Mouse (Mus musculus): ENCODE results near the gene Gabbr2. TPM values are rescaled to one million over a fixed set of nuclear protein-coding genes. Genes with fewer than 3 reads are reported as not detected.

Gabbr2 gene
- polyA plus RNA-seq, 1 experiment from 2014 or later, result 13.3 TPM

GRCm38 (mm10) chr4:46869380-46869779 lies 122.3 kb downstream of the Gabbr2 start:
- 84% methylated on average over 2 of the region's 2 CpGs for WGBS

GRCm38 (mm10) chr4:46868921-46869320 lies 122.8 kb downstream of the Gabbr2 start:
- H3K9me3 ChIP-seq (ENCODE audit: control insufficient read depth, low read length), result no peaks in the 10 kb centered on the region
- no peaks in the 10 kb centered on the region for H3K36me3 ChIP-seq (ENCODE audit: control insufficient read depth, insufficient read depth, low read length)
- H3K4me2 ChIP-seq (ENCODE audit: low read length), result no peak overlapping the region
- no peaks in the 10 kb centered on the region for H3K27me3 ChIP-seq (replicated peaks; ENCODE audit: control insufficient read depth, insufficient read depth, low read length)
- H3K4me1 ChIP-seq (ENCODE audit: control insufficient read depth, insufficient read depth, low read depth, low read length), result peaks cover 6% of the 10 kb centered on the region; the same call in 1 of the 2 replicates
- H3K27ac ChIP-seq (ENCODE audit: low read depth, low read length), result no peak overlapping the region
- no peak overlapping the region for H3K4me3 ChIP-seq (ENCODE audit: low read length)
- ATAC-seq, result no peak
- no peak overlapping the region for H3K9ac ChIP-seq (ENCODE audit: low read depth, low read length)
- WGBS, result 95% methylated on average over 3 of the region's 3 CpGs

More at GRCm38 (mm10) chr4:46869380-46869779, 122.3 kb downstream of the Gabbr2 start:
- H3K4me3 ChIP-seq (ENCODE audit: low read length), result no peak overlapping the region
- no peaks in the 10 kb centered on the region for H3K36me3 ChIP-seq (ENCODE audit: control insufficient read depth, insufficient read depth, low read length)
- no peak for ATAC-seq
- no peak overlapping the region for H3K4me2 ChIP-seq (ENCODE audit: low read length)
- H3K4me1 ChIP-seq (ENCODE audit: control insufficient read depth, insufficient read depth, low read depth, low read length), result peaks cover 6% of the 10 kb centered on the region; the same call in 1 of the 2 replicates
- no peaks in the 10 kb centered on the region for H3K9me3 ChIP-seq (ENCODE audit: control insufficient read depth, low read length)
- no peak overlapping the region for H3K9ac ChIP-seq (ENCODE audit: low read depth, low read length)
- no peaks in the 10 kb centered on the region for H3K27me3 ChIP-seq (replicated peaks; ENCODE audit: control insufficient read depth, insufficient read depth, low read length)
- H3K27ac ChIP-seq (ENCODE audit: low read depth, low read length), result no peak overlapping the region

GRCm38 (mm10) chr4:46868181-46868580 lies 123.5 kb downstream of the Gabbr2 start:
- Histone ChIP-seq H3K27ac (ENCODE audit: low read depth, low read length) (no peak overlapping the region), H3K27me3 (replicated peaks; ENCODE audit: control insufficient read depth, insufficient read depth, low read length) (no peaks in the 10 kb centered on the region), H3K9me3 (ENCODE audit: control insufficient read depth, low read length) (no peaks in the 10 kb centered on the region), H3K36me3 (ENCODE audit: control insufficient read depth, insufficient read depth, low read length) (no peaks in the 10 kb centered on the region), H3K4me3 (ENCODE audit: low read length) (no peak overlapping the region), H3K9ac (ENCODE audit: low read depth, low read length) (no peak overlapping the region), H3K4me1 (ENCODE audit: control insufficient read depth, insufficient read depth, low read depth, low read length) (peaks cover 3% of the 10 kb centered on the region; the same call in 1 of the 2 replicates), H3K4me2 (ENCODE audit: low read length) (no peak overlapping the region)
- no peak for ATAC-seq
- 74% methylated on average over 5 of the region's 5 CpGs for WGBS

GRCm38 (mm10) chr4:46867779-46868178 lies 123.9 kb downstream of the Gabbr2 start:
- Histone ChIP-seq H3K4me3 (ENCODE audit: low read length) (no peak overlapping the region), H3K27ac (ENCODE audit: low read depth, low read length) (no peak overlapping the region), H3K9me3 (ENCODE audit: control insufficient read depth, low read length) (no peaks in the 10 kb centered on the region), H3K4me2 (ENCODE audit: low read length) (no peak overlapping the region), H3K9ac (ENCODE audit: low read depth, low read length) (no peak overlapping the region), H3K27me3 (replicated peaks; ENCODE audit: control insufficient read depth, insufficient read depth, low read length) (no peaks in the 10 kb centered on the region), H3K36me3 (ENCODE audit: control insufficient read depth, insufficient read depth, low read length) (no peaks in the 10 kb centered on the region), H3K4me1 (ENCODE audit: control insufficient read depth, insufficient read depth, low read depth, low read length) (peaks cover 3% of the 10 kb centered on the region; the same call in 1 of the 2 replicates)
- 84% methylated on average over 10 of the region's 10 CpGs for WGBS
- ATAC-seq, result no peak

GRCm38 (mm10) chr4:46866070-46866469 lies 125.6 kb downstream of the Gabbr2 start:
- Histone ChIP-seq H3K4me1 (ENCODE audit: control insufficient read depth, insufficient read depth, low read depth, low read length) (peaks cover 3% of the 10 kb centered on the region; the same call in 1 of the 2 replicates), H3K9ac (ENCODE audit: low read depth, low read length) (no peak overlapping the region), H3K4me3 (ENCODE audit: low read length) (no peak overlapping the region), H3K27ac (ENCODE audit: low read depth, low read length) (no peak overlapping the region), H3K27me3 (replicated peaks; ENCODE audit: control insufficient read depth, insufficient read depth, low read length) (no peaks in the 10 kb centered on the region), H3K4me2 (ENCODE audit: low read length) (no peak overlapping the region), H3K9me3 (ENCODE audit: control insufficient read depth, low read length) (no peaks in the 10 kb centered on the region), H3K36me3 (ENCODE audit: control insufficient read depth, insufficient read depth, low read length) (no peaks in the 10 kb centered on the region)
- WGBS, result 92% methylated on average over 2 of the region's 2 CpGs
- no peak for ATAC-seq

GRCm38 (mm10) chr4:46863721-46864120 lies 128.0 kb downstream of the Gabbr2 start:
- Histone ChIP-seq H3K36me3 (ENCODE audit: control insufficient read depth, insufficient read depth, low read length) (no peaks in the 10 kb centered on the region), H3K9me3 (ENCODE audit: control insufficient read depth, low read length) (no peaks in the 10 kb centered on the region), H3K4me1 (ENCODE audit: control insufficient read depth, insufficient read depth, low read depth, low read length) (peaks cover 5% of the 10 kb centered on the region), H3K4me2 (ENCODE audit: low read length) (no peak overlapping the region), H3K4me3 (ENCODE audit: low read length) (no peak overlapping the region), H3K27ac (ENCODE audit: low read depth, low read length) (no peak overlapping the region), H3K27me3 (replicated peaks; ENCODE audit: control insufficient read depth, insufficient read depth, low read length) (no peaks in the 10 kb centered on the region), H3K9ac (ENCODE audit: low read depth, low read length) (no peak overlapping the region)
- WGBS, result 58% methylated on average over 12 of the region's 12 CpGs
- no peak for ATAC-seq

GRCm38 (mm10) chr4:46862677-46863076 lies 129.0 kb downstream of the Gabbr2 start:
- H3K4me3 ChIP-seq (ENCODE audit: low read length), result no peak overlapping the region
- no peaks in the 10 kb centered on the region for H3K36me3 ChIP-seq (ENCODE audit: control insufficient read depth, insufficient read depth, low read length)
- peaks cover 9% of the 10 kb centered on the region for H3K4me1 ChIP-seq (ENCODE audit: control insufficient read depth, insufficient read depth, low read depth, low read length)
- WGBS, result 93% methylated on average over 4 of the region's 4 CpGs
- no peaks in the 10 kb centered on the region for H3K27me3 ChIP-seq (replicated peaks; ENCODE audit: control insufficient read depth, insufficient read depth, low read length)
- no peaks in the 10 kb centered on the region for H3K9me3 ChIP-seq (ENCODE audit: control insufficient read depth, low read length)
- no peak overlapping the region for H3K4me2 ChIP-seq (ENCODE audit: low read length)
- no peak for ATAC-seq
- no peak overlapping the region for H3K27ac ChIP-seq (ENCODE audit: low read depth, low read length)
- H3K9ac ChIP-seq (ENCODE audit: low read depth, low read length), result no peak overlapping the region

GRCm38 (mm10) chr4:46860586-46860985 lies 131.1 kb downstream of the Gabbr2 start:
- Histone ChIP-seq H3K27me3 (replicated peaks; ENCODE audit: control insufficient read depth, insufficient read depth, low read length) (no peaks in the 10 kb centered on the region), H3K36me3 (ENCODE audit: control insufficient read depth, insufficient read depth, low read length) (no peaks in the 10 kb centered on the region), H3K9me3 (ENCODE audit: control insufficient read depth, low read length) (no peaks in the 10 kb centered on the region), H3K27ac (ENCODE audit: low read depth, low read length) (no peak overlapping the region), H3K4me1 (ENCODE audit: control insufficient read depth, insufficient read depth, low read depth, low read length) (peaks cover 9% of the 10 kb centered on the region), H3K4me3 (ENCODE audit: low read length) (no peak overlapping the region), H3K4me2 (ENCODE audit: low read length) (no peak overlapping the region), H3K9ac (ENCODE audit: low read depth, low read length) (no peak overlapping the region)
- ATAC-seq, result no peak
- 76% methylated on average over 6 of the region's 6 CpGs for WGBS

GRCm38 (mm10) chr4:46858899-46859298 lies 132.8 kb downstream of the Gabbr2 start:
- Histone ChIP-seq H3K4me2 (ENCODE audit: low read length) (peak overlapping the region; percentile 1; the same call in 1 of the 2 replicates), H3K4me1 (ENCODE audit: control insufficient read depth, insufficient read depth, low read depth, low read length) (peaks cover 22% of the 10 kb centered on the region), H3K36me3 (ENCODE audit: control insufficient read depth, insufficient read depth, low read length) (no peaks in the 10 kb centered on the region), H3K9me3 (ENCODE audit: control insufficient read depth, low read length) (no peaks in the 10 kb centered on the region), H3K4me3 (ENCODE audit: low read length) (no peak overlapping the region), H3K27me3 (replicated peaks; ENCODE audit: control insufficient read depth, insufficient read depth, low read length) (no peaks in the 10 kb centered on the region), H3K27ac (ENCODE audit: low read depth, low read length) (peak overlapping the region; percentile 26; the same call in 1 of the 2 replicates), H3K9ac (ENCODE audit: low read depth, low read length) (no peak overlapping the region)
- peak; percentile 62 for ATAC-seq
- 16% methylated on average over 13 of the region's 13 CpGs for WGBS

- peaks cover 25% of the 10 kb centered on the region for H3K4me1 ChIP-seq (ENCODE audit: control insufficient read depth, insufficient read depth, low read depth, low read length)
- H3K9me3 ChIP-seq (ENCODE audit: control insufficient read depth, low read length), result no peaks in the 10 kb centered on the region
- no peak overlapping the region for H3K9ac ChIP-seq (ENCODE audit: low read depth, low read length)
- H3K27me3 ChIP-seq (replicated peaks; ENCODE audit: control insufficient read depth, insufficient read depth, low read length), result no peaks in the 10 kb centered on the region
- 95% methylated on average over 8 of the region's 8 CpGs for WGBS
- no peaks in the 10 kb centered on the region for H3K36me3 ChIP-seq (ENCODE audit: control insufficient read depth, insufficient read depth, low read length)
- peak overlapping the region; percentile 65; the same call in 1 of the 2 replicates for H3K27ac ChIP-seq (ENCODE audit: low read depth, low read length)
- no peak overlapping the region for H3K4me3 ChIP-seq (ENCODE audit: low read length)
- H3K4me2 ChIP-seq (ENCODE audit: low read length), result no peak overlapping the region
- ATAC-seq, result no peak
Measured at GRCm38 (mm10) chr4:46856145-46856544, 135.5 kb downstream of the Gabbr2 start.
